Mouse (Mus musculus): ENCODE data around the gene Calcr.
"Not testable (repeated sequence)": the region's sequence is repeated elsewhere in the genome, so short reads cannot be mapped to it uniquely, and the experiment has no call there.

The Calcr gene

GRCm38 (mm10) chr6:3764230-3764764, at the start of gene Calcr:
Calcr (minus strand) TSS chr6:3764714.
- in situ Hi-C loops (cut with MboI; ENCODE audit: unreplicated experiment in 2 of 2): no loop called here

- in situ Hi-C loops (cut with MboI; ENCODE audit: unreplicated experiment in 2 of 2): no loop called here
These were observed 3.0 kb upstream of the Calcr start for GRCm38 (mm10) chr6:3767485-3767884.

GRCm38 (mm10) chr6:3763171-3763967, 1.1 kb downstream of the Calcr start:
- in situ Hi-C loops (cut with MboI; ENCODE audit: unreplicated experiment in 2 of 2): no loop called here

- in situ Hi-C loops (cut with MboI; ENCODE audit: unreplicated experiment in 2 of 2): no loop called here
These were observed 12.9 kb downstream of the Calcr start for GRCm38 (mm10) chr6:3751576-3751975.

GRCm38 (mm10) chr6:3749624-3750023, 14.9 kb downstream of the Calcr start:
- in situ Hi-C loops (cut with MboI; ENCODE audit: unreplicated experiment in 2 of 2): no loop called here

GRCm38 (mm10) chr6:3745546-3745945, 19.0 kb downstream of the Calcr start:
- in situ Hi-C loops (cut with MboI; ENCODE audit: unreplicated experiment in 2 of 2): no loop called here

GRCm38 (mm10) chr6:3741996-3742713, 22.4 kb downstream of the Calcr start:
- in situ Hi-C loops (cut with MboI; ENCODE audit: unreplicated experiment in 2 of 2): no loop called here

GRCm38 (mm10) chr6:3741296-3741695, 23.2 kb downstream of the Calcr start:
- in situ Hi-C loops (cut with MboI; ENCODE audit: unreplicated experiment in 2 of 2): no loop called here

- in situ Hi-C loops (cut with MboI; ENCODE audit: unreplicated experiment in 2 of 2): no loop called here
These were observed 34.2 kb downstream of the Calcr start for GRCm38 (mm10) chr6:3730246-3730867.

GRCm38 (mm10) chr6:3688087-3688642, 76.3 kb downstream of the Calcr start:
- in situ Hi-C loops (cut with MboI; ENCODE audit: unreplicated experiment in 2 of 2): no loop called here

- in situ Hi-C loops (cut with MboI; ENCODE audit: unreplicated experiment in 2 of 2): not testable (repeated sequence)
These were observed 86.2 kb downstream of the Calcr start for GRCm38 (mm10) chr6:3678286-3678685.

- in situ Hi-C loops (cut with MboI; ENCODE audit: unreplicated experiment in 2 of 2): no loop called here
These were observed 86.7 kb downstream of the Calcr start for GRCm38 (mm10) chr6:3677806-3678205.

- in situ Hi-C loops (cut with MboI; ENCODE audit: unreplicated experiment in 2 of 2): not testable (repeated sequence)
These were observed 92.6 kb downstream of the Calcr start for GRCm38 (mm10) chr6:3671941-3672340.

- in situ Hi-C loops (cut with MboI; ENCODE audit: unreplicated experiment in 2 of 2): no loop called here
These were observed 100.3 kb downstream of the Calcr start for GRCm38 (mm10) chr6:3664147-3664716.

GRCm38 (mm10) chr6:3658405-3658804, 106.1 kb downstream of the Calcr start:
- in situ Hi-C loops (cut with MboI; ENCODE audit: unreplicated experiment in 2 of 2): no loop called here
